Comparison of ENCODE assay signal across 8 mouse cellular contexts in genomic region chr11:23979332-23979731, GRCm38 (mm10).
A peak's percentile ranks its signal among the peaks of the same experiment; 100 is the strongest.
DNase-seq lines count a peak whose midpoint lies in the region; ATAC-seq and TF ChIP-seq lines count a peak whose summit lies in the region.

No protein-coding gene starts in this region.

- no peak overlapping the region for H3K4me2 ChIP-seq in embryonic facial prominence, embryonic 14.5 days (ENCODE audit: low read depth, low read length)
- H3K4me2 ChIP-seq in heart, embryonic 15.5 days, result no peak overlapping the region
- H3K4me2 ChIP-seq in kidney, postnatal 0 days (ENCODE audit: low read length), result no peak overlapping the region
- no peak overlapping the region for H3K4me2 ChIP-seq in liver, embryonic 11.5 days
- no peak overlapping the region for H3K4me2 ChIP-seq in neural tube, embryonic 13.5 days

- TF ChIP-seq CTCF in kidney, postnatal 0 days (IDR thresholded peaks at IDR 0.05; ENCODE audit: low read depth), result peak; percentile 94

- peak; percentile 82 for DNase-seq in CD4-positive, CD25-positive, alpha-beta regulatory T cell, adult 2 months (ENCODE audit: low read depth, low spot score)
- DNase-seq in adrenal gland, postnatal 4 days (ENCODE audit: low spot score in 2 of 2), result peak; percentile 19 to 24
- peak; percentile 86 for DNase-seq in embryonic facial prominence, embryonic 14.5 days (ENCODE audit: low spot score)
- peak; percentile 78 for DNase-seq in kidney, postnatal 0 days (ENCODE audit: low spot score)
- peak; percentile 47 for DNase-seq in liver, embryonic 11.5 days (ENCODE audit: low spot score)
- DNase-seq in testis, postnatal 10 days (ENCODE audit: low spot score), result peak; percentile 76

- no peak overlapping the region for H3K9ac ChIP-seq in embryonic facial prominence, embryonic 14.5 days (ENCODE audit: low read depth, low read length)
- no peak overlapping the region for H3K9ac ChIP-seq in heart, embryonic 15.5 days
- H3K9ac ChIP-seq in kidney, postnatal 0 days (ENCODE audit: low read depth, low read length), result no peak overlapping the region
- no peak overlapping the region for H3K9ac ChIP-seq in liver, embryonic 11.5 days (ENCODE audit: low read depth, low read length)
- no peak overlapping the region for H3K9ac ChIP-seq in neural tube, embryonic 13.5 days

- no peaks in the 10 kb centered on the region for H3K4me1 ChIP-seq in embryonic facial prominence, embryonic 14.5 days (ENCODE audit: control insufficient read depth, insufficient read depth, low read length)
- peaks cover 5% of the 10 kb centered on the region; the same call in 1 of the 2 replicates for H3K4me1 ChIP-seq in heart, embryonic 15.5 days (replicated peaks)
- H3K4me1 ChIP-seq in kidney, postnatal 0 days (replicated peaks; ENCODE audit: insufficient read depth, low read length), result no peaks in the 10 kb centered on the region
- H3K4me1 ChIP-seq in liver, embryonic 11.5 days (replicated peaks; ENCODE audit: control insufficient read depth, insufficient read depth, low read length), result no peaks in the 10 kb centered on the region
- H3K4me1 ChIP-seq in neural tube, embryonic 13.5 days (replicated peaks), result no peaks in the 10 kb centered on the region

- H3K36me3 ChIP-seq in embryonic facial prominence, embryonic 14.5 days (ENCODE audit: control insufficient read depth, insufficient read depth, low read length), result no peaks in the 10 kb centered on the region
- no peaks in the 10 kb centered on the region for H3K36me3 ChIP-seq in heart, embryonic 15.5 days
- no peaks in the 10 kb centered on the region for H3K36me3 ChIP-seq in kidney, postnatal 0 days (ENCODE audit: insufficient read depth, low read length)
- H3K36me3 ChIP-seq in liver, embryonic 11.5 days (ENCODE audit: control insufficient read depth, insufficient read depth, low read length), result no peaks in the 10 kb centered on the region
- no peaks in the 10 kb centered on the region for H3K36me3 ChIP-seq in neural tube, embryonic 13.5 days

- 12% methylated on average over 5 of the region's 5 CpGs for WGBS in embryonic facial prominence, embryonic 14.5 days
- WGBS in heart, embryonic 15.5 days, result 6% methylated on average over 5 of the region's 5 CpGs
- 17% methylated on average over 5 of the region's 5 CpGs for WGBS in kidney, postnatal 0 days
- WGBS in liver, embryonic 11.5 days, result 6% methylated on average over 5 of the region's 5 CpGs
- WGBS in neural tube, embryonic 13.5 days, result 9% methylated on average over 5 of the region's 5 CpGs

- no peaks in the 10 kb centered on the region for H3K27me3 ChIP-seq in embryonic facial prominence, embryonic 14.5 days (replicated peaks; ENCODE audit: control insufficient read depth, insufficient read depth, low read length)
- H3K27me3 ChIP-seq in heart, embryonic 15.5 days, result no peaks in the 10 kb centered on the region
- no peaks in the 10 kb centered on the region for H3K27me3 ChIP-seq in kidney, postnatal 0 days (ENCODE audit: insufficient read depth, low read length)
- H3K27me3 ChIP-seq in liver, embryonic 11.5 days (replicated peaks; ENCODE audit: control insufficient read depth, insufficient read depth, low read length), result no peaks in the 10 kb centered on the region
- no peaks in the 10 kb centered on the region for H3K27me3 ChIP-seq in neural tube, embryonic 13.5 days

- H3K27ac ChIP-seq in embryonic facial prominence, embryonic 14.5 days (replicated peaks; ENCODE audit: low read depth, low read length), result no peak overlapping the region
- no peak overlapping the region for H3K27ac ChIP-seq in heart, embryonic 15.5 days
- no peak overlapping the region for H3K27ac ChIP-seq in kidney, postnatal 0 days
- no peak overlapping the region for H3K27ac ChIP-seq in liver, embryonic 11.5 days (ENCODE audit: low read depth, low read length)
- H3K27ac ChIP-seq in neural tube, embryonic 13.5 days (replicated peaks), result no peak overlapping the region

- H3K9me3 ChIP-seq in embryonic facial prominence, embryonic 14.5 days (ENCODE audit: control insufficient read depth, low read length), result no peaks in the 10 kb centered on the region
- H3K9me3 ChIP-seq in heart, embryonic 15.5 days (replicated peaks), result no peaks in the 10 kb centered on the region
- no peaks in the 10 kb centered on the region for H3K9me3 ChIP-seq in kidney, postnatal 0 days (replicated peaks; ENCODE audit: low read length)
- H3K9me3 ChIP-seq in liver, embryonic 11.5 days (ENCODE audit: control insufficient read depth, low read length), result no peaks in the 10 kb centered on the region
- no peaks in the 10 kb centered on the region for H3K9me3 ChIP-seq in neural tube, embryonic 13.5 days

- ATAC-seq in embryonic facial prominence, embryonic 14.5 days (ENCODE audit: low read depth), result peak; percentile 55; the same call in 1 of the 2 replicates
- ATAC-seq in heart, embryonic 15.5 days (replicated peaks; ENCODE audit: insufficient number of reproducible peaks, insufficient read depth, low FRiP score, low read depth), result 0 out of 2 replicates have a peak, but pooled peaks have one; percentile 47
- no peak for ATAC-seq in kidney, postnatal 0 days (replicated peaks; ENCODE audit: low FRiP score, low read depth)
- ATAC-seq in liver, embryonic 11.5 days (replicated peaks; ENCODE audit: low FRiP score), result no peak
- ATAC-seq in neural tube, embryonic 13.5 days (ENCODE audit: low read depth), result peak; percentile 79

- no peak overlapping the region for H3K4me3 ChIP-seq in embryonic facial prominence, embryonic 14.5 days (ENCODE audit: low read depth, low read length)
- no peak overlapping the region for H3K4me3 ChIP-seq in heart, embryonic 15.5 days
- no peak overlapping the region for H3K4me3 ChIP-seq in kidney, postnatal 0 days (replicated peaks; ENCODE audit: low read depth, low read length)
- no peak overlapping the region for H3K4me3 ChIP-seq in liver, embryonic 11.5 days (ENCODE audit: low read depth, low read length)
- no peak overlapping the region for H3K4me3 ChIP-seq in neural tube, embryonic 13.5 days

Comparison
In these comparisons a context has a peak if more than half of its experiments do, and no peak if none do; other contexts are left out.
1. DNase-seq: peak in every context shown above with its lines; median percentile 86 in embryonic facial prominence, embryonic 14.5 days; 82 in CD4-positive, CD25-positive, alpha-beta regulatory T cell, adult 2 months; 78 in kidney, postnatal 0 days; 76 in testis, postnatal 10 days; 47 in liver, embryonic 11.5 days; 22 in adrenal gland, postnatal 4 days.
2. ATAC-seq: peak in embryonic facial prominence, embryonic 14.5 days (single experiment), heart, embryonic 15.5 days (single experiment) and neural tube, embryonic 13.5 days (single experiment); none in kidney, postnatal 0 days (single experiment) and liver, embryonic 11.5 days (single experiment).